Mouse (Mus musculus) testis, postnatal 10 days (tissue): ENCODE data around the gene Ndufb10.
A peak's percentile ranks its signal among the peaks of the same experiment; 100 is the strongest.

ENCODE experiments used
- DNase-seq: peaks from one replicate; pipeline ENCODE4 v3.0.0; 2021; ENCODE audit warnings: low spot score

Ndufb10 gene

DNA sequence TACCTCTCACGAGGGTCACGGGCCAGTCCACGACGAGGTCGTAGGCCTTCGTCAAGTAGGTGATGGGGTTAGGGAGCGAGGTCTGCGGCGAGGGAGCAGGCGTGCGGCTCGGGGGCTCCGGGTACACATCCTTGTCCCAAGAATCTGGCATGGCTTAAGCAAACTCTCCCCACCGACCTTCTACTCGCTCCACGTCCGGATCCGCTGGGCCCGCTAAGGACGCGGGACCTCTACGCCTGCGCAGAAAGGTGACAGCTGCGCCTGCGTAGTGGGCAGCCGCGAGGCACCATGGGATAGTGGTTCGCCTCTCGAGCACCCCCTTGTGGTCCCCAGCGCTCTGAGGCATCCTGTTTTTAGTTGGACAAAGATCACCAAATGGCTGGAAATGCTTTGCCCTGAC, at the start of gene Ndufb10:
Ndufb10 (minus strand) TSS at position 295 of the 400 bp plus-strand sequence.
- peak; percentile 98 for DNase-seq

- no peak for DNase-seq
These were observed 49.0 kb upstream of the Ndufb10 start for GRCm38 (mm10) chr17:24773241-24773640.

GRCm38 (mm10) chr17:24769146-24769545, 44.9 kb upstream of the Ndufb10 start:
- DNase-seq, result no peak

DNA sequence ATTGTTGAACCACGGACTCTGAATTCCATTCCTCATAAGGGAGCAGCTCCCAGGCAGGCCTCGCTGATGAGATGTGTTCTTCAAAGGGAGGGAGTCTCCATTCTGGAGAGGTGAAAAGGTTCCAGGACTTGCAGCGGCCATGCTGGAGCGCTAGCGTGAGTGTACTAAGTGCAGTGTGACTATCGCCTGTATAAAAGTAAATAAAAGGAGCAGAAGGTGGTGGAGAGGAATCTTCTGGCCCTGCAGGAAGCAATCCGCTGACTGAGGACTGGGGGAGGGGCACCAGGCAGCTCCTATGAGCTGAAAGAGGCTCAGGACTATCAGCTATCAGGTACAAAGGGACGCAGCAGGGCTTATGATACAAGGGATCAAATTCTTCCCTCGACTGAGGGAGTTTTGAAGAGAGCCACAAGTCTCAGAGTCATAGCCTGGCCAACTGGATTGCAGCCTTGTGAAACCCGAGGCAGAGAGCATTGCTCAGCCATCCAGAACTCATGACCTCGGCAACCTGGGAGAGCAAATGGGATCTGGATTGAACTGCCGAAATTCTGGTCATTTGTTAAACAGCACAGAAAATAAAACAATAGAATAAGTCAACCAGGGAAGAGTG, 42.1 kb upstream of the Ndufb10 start:
- no peak for DNase-seq

DNA sequence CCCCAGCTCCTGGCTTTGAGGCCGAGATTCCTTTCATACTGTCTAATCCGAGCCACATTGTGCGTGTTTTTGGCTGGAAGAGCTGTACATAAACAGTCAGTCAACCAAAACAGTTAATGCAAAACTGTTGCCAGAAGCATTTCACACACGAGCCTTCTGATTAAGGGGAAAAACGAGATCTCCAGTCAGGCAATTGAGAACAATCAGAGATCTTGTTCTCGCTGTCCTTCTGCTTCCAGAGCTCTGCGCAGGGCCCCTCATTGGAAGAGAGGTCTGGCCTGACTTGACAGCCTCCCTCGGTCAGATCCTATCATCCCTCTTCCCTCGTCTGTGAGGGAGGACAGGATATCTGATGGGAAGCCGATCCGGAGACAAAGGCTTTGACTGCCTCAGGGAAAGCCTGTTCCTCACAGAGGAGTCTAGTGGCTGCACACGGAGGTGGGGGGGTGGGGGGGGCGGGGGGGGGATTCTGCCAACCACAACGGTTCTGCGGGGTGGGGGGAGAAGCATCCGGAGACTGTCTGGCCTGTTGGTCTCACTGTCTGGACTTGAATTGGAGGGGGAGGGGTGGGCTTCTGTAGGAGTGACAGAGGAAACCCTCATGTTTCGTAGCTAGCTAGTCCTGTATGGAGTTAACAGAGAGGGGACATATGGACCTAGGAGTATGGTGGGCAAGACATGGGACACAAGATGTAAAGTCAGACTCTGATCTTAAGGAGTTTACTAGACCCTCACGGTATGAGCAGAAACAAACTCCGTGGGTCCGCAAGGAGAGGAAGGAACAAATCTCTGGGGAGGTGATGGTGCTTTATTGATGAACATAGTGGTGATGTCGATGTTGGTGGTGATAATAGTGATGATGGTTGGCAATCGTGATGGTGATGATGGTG, 41.0 kb upstream of the Ndufb10 start:
- DNase-seq, result no peak

- DNase-seq, result no peak
These were observed 36.8 kb upstream of the Ndufb10 start for GRCm38 (mm10) chr17:24761121-24761520.

GRCm38 (mm10) chr17:24757394-24757793, 33.1 kb upstream of the Ndufb10 start:
- DNase-seq, result no peak

- DNase-seq, result no peak
These were observed 28.4 kb upstream of the Ndufb10 start, which contains the start of gene Hs3st6 for GRCm38 (mm10) chr17:24752415-24753394. Hs3st6 (plus strand) TSS chr17:24752988.

- DNase-seq, result no peak
These were observed 27.2 kb upstream of the Ndufb10 start for GRCm38 (mm10) chr17:24751528-24751927.

DNA sequence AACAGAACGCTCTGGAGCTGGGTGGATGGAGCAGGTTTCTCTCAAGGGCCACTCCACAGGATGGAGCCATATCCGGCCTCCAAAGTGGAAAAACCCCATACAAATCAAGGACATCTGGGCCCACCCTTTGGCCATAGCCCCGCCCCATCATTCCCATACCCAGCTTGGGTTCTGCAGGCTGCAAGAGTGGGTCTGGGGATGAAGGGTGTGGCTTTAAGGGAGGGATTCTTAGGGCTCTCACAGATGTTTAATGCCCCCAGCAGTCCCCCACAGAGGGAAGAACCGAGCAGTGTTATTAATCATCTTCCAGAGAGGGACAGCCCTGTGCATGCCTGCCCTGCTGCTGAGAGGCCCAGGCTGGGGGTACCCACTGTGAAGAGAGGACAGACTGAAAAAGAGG, 22.7 kb upstream of the Ndufb10 start:
- DNase-seq, result no peak

- peak; percentile 87 for DNase-seq
These were observed 21.5 kb upstream of the Ndufb10 start for GRCm38 (mm10) chr17:24745526-24746497.

- DNase-seq, result no peak
These were observed 20.1 kb upstream of the Ndufb10 start for GRCm38 (mm10) chr17:24744381-24744780.

DNA sequence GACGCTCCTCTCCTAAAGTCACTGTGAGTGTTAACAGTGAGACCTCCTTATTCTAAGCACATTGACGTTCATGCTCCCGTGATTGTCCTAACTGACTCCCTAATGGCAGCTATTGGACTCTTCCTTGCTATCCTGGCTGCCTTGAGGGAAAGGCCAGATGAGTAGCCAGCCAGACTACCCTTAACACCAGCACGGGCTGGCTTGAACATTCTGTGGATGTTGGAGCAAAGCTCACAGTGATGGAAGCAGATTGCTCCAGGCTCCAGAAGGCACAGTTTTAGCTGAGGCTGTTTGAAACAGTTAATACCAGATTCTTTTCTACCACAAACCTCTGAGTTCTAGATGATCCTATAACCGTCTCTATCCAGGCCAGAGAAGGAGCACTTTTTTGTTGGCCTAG, 19.6 kb upstream of the Ndufb10 start:
- DNase-seq, result no peak

- DNase-seq, result no peak
These were observed 18.0 kb upstream of the Ndufb10 start for GRCm38 (mm10) chr17:24742307-24742706.

- peak; percentile 38 for DNase-seq
These were observed 15.6 kb upstream of the Ndufb10 start for GRCm38 (mm10) chr17:24739926-24740325.

- DNase-seq, result peak; percentile 36
These were observed 14.0 kb upstream of the Ndufb10 start for GRCm38 (mm10) chr17:24738238-24738637.

- peak; percentile 39 for DNase-seq
These were observed 13.0 kb upstream of the Ndufb10 start for GRCm38 (mm10) chr17:24737135-24737810.

DNA sequence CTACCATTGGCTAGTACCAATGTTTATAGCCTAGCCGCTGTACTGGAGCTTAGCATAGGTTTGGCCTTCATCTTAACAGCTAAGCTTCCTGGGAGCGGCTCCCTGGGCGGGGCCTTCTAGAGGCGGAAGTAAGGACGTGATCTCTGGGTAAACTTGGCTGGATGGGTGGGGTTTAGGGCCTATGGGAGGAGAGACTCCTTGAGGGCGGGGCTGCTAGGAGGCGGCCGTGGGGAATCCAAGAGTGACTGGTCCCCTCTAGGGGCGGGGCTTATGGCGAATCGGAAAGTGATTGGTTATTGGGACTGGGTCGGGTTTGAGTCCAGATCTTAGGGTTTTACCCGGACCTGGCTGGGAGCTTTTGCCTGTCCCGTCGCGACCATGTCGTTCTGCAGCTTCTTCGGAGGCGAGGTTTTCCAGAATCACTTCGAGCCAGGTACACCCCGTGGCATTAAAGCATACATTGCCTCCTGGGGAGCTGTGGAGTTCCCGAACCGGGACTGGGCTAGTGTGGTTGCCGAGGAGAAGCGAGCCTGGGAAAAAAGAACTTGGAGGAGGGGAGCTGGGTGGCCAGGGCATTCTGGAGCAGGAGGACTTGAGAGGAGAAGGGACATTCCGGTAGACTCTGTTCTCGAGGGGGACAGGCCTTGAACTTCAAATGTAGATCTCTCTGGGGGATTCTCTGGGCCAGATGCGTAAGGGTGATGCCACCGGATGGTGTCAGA, 12.2 kb upstream of the Ndufb10 start, which contains the start of gene Msrb1:
Msrb1 (plus strand) TSS at position 313 of the 722 bp plus-strand sequence.
- DNase-seq, result peak; percentile 96

DNA sequence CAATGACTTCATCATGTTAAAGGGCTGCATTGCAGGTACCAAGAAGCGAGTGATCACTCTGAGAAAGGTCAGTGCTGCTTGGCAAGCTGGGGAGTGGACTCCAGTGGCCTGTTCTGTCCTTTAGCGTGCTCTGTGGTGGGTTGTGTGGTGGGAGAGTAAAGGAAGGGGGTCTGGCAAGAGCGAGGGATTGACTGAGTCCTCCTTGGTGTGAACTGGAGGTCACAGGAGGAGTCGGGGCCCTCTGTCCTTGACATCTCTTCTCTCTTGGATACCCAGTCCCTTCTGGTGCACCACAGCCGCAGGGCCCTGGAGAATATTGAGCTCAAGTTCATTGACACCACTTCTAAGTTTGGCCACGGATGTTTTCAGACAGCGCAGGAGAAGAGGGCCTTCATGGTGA, 11.2 kb upstream of the Ndufb10 start:
- DNase-seq, result peak; percentile 41
